Mouse (Mus musculus) C3H10T1/2 (cell line): Measurements from ENCODE around the gene Olfr935. TPM values are rescaled to one million over a fixed set of nuclear protein-coding genes. Genes with fewer than 3 reads are reported as not detected.

Experiments
- polyA plus RNA-seq, 2 experiments: library from polyadenylated mRNA; unstranded; fragments of >200 nt; fragmentation: generic; extraction: Trizol; gene quantifications; one replicate each; pipeline ENCODE4 v1.2.1; 2012; ENCODE audit warnings: missing spikeins in 2 of 2

The Olfr935 gene
- not detected for polyA plus RNA-seq

DNA sequence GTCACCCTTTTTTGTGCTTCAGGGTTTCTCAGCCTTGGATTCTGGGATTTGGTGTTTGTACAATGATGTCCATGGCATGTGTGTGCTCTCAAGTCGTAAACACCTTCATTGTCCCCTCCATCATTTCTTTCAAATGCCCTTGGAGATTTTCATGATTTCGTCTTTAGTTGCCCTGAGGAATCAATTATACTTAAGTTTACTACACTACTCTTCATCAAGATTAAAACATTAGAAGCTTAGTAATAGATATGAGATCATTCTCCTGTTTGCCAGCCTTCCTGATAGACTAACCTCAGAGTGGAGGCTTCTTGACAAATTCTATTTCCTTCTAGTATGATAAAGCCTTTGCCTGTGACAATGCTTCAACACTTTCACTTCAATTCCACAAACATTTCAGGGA, at the start of gene Olfr935:
Olfr935 (minus strand) TSS at position 101 of the 400 bp plus-strand sequence.

DNA sequence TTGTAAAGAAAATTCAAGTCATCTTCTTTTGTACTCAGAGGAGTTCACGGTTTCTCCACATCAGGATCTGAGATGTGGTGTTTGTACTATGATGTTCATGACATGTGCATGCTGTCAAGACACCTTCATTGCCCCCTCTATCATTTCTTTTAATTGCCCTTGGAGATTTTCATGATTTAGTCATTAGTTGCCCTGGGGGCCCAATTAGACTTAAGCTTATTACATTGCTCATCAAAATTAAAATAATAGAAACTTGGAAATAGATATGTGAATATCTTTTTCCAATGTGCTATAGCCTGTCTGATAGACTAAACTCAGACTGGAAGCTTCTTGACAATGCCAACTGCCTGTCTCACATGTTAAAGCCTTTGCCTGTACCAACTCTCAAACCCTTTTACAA, 23.8 kb upstream of the Olfr935 start, which contains the start of gene Olfr146:
Olfr146 (minus strand) TSS at position 101 of the 400 bp plus-strand sequence.

DNA sequence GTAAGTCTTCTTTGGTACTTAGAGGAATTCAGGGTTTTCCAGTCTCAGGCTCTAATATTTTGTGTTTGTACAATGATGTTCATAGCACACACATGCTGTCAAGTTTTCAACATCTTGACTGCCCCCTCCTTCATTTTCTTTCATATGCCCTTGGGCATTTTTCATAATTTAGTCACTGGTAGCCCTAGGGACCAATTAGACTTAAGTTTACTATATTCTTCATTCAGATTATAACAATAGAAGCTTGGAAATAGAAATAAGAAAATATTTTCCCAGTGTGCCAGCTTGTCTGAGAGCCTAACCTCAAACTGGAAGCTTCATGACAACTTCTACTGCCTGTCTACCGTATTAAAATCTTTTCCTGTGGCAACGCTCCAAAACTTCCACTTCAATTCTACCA, 11.3 kb downstream of the Olfr935 start, which contains the start of gene Olfr934:
Olfr934 (minus strand) TSS at position 101 of the 400 bp plus-strand sequence.

DNA sequence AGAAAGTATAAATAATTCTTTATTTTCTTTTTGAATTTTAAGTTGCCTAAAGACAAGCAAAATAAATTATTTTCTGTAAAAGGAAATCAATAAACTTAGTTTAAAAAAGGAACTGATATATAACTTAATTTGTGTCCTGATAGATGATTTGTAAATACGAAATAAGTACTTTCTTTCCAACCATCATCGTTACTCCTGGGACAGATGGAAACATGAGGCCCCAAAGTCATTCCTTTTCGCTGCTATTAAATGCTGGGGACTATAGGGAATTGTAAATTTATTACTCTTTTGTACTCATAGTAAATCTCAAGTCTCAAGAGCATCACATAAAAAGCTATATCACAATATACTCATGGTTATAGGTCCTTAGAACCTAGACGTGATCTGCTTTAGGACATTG, 27.5 kb downstream of the Olfr935 start, which contains the start of gene Olfr933:
Olfr933 (plus strand) TSS at position 301 of the 400 bp plus-strand sequence.

Other genes starting within 250 kb of the Olfr935 start
- gene Olfr920, start 247.4 kb downstream of the Olfr935 start, polyA plus RNA-seq, result under 1 TPM in 1 of 2 experiments, not detected in 1; 0.04 TPM
- gene Olfr921, start 226.6 kb downstream of the Olfr935 start, polyA plus RNA-seq, result not detected
- gene Olfr922, start 185.1 kb downstream of the Olfr935 start, polyA plus RNA-seq, result not detected
- not detected for gene Olfr923, start 173.1 kb downstream of the Olfr935 start, polyA plus RNA-seq
- gene Olfr924, start 155.2 kb downstream of the Olfr935 start, polyA plus RNA-seq, result not detected
- not detected for gene Olfr26, start 144.6 kb downstream of the Olfr935 start, polyA plus RNA-seq
- not detected for gene Olfr926, start 122.6 kb downstream of the Olfr935 start, polyA plus RNA-seq
- gene Olfr930, start 69.9 kb downstream of the Olfr935 start, polyA plus RNA-seq, result not detected
- not detected for gene Olfr933, start 27.4 kb downstream of the Olfr935 start, polyA plus RNA-seq
- gene Olfr934, start 11.4 kb downstream of the Olfr935 start, polyA plus RNA-seq, result not detected
- gene Olfr146, start 23.7 kb upstream of the Olfr935 start, polyA plus RNA-seq, result not detected
- gene Olfr937, start 65.3 kb upstream of the Olfr935 start, polyA plus RNA-seq, result not detected
- gene Olfr938, start 79.2 kb upstream of the Olfr935 start, polyA plus RNA-seq, result not detected
- gene Olfr27, start 128.4 kb upstream of the Olfr935 start, polyA plus RNA-seq, result not detected
- gene Olfr943, start 166.6 kb upstream of the Olfr935 start, polyA plus RNA-seq, result not detected
- gene Olfr944, start 202.2 kb upstream of the Olfr935 start, polyA plus RNA-seq, result not detected